Mouse (Mus musculus) forebrain, embryonic 13.5 days (tissue): ENCODE data around the gene Elf2. TPM values are rescaled to one million over a fixed set of nuclear protein-coding genes. Genes with fewer than 3 reads are reported as not detected.

Experiments used
- ATAC-seq: fragments of 200-750 bp; cut with Nextera tagmentation; 2 replicates; pipeline ENCODE4 v1.8.0; 2017
- H3K27ac ChIP-seq: fragments of 300-500 bp; sonication (generic); 2 replicates; pipeline ENCODE4 v1.5.1; 2015; ENCODE audit warnings: inconsistent platforms, mild to moderate bottlenecking, moderate library complexity
- H3K27me3 ChIP-seq: fragments of 300-500 bp; sonication (generic); 2 replicates; pipeline ENCODE4 v1.6.1; 2015; ENCODE audit warnings: mild to moderate bottlenecking, inconsistent platforms
- H3K36me3 ChIP-seq: fragments of 300-500 bp; sonication (generic); 2 replicates; pipeline ENCODE4 v1.6.1; 2015; ENCODE audit warnings: mild to moderate bottlenecking, inconsistent platforms; ENCODE audit not compliant: poor library complexity, severe bottlenecking
- H3K4me1 ChIP-seq: fragments of 300-500 bp; sonication (generic); 2 replicates; pipeline ENCODE4 v1.6.1; 2015; ENCODE audit warnings: inconsistent platforms
- H3K4me2 ChIP-seq: fragments of 300-500 bp; sonication (generic); 2 replicates; pipeline ENCODE4 v1.6.1; 2015; ENCODE audit warnings: inconsistent platforms, mild to moderate bottlenecking, moderate library complexity
- H3K4me3 ChIP-seq: fragments of 300-500 bp; sonication (generic); 2 replicates; pipeline ENCODE4 v1.5.1; 2015; ENCODE audit warnings: mild to moderate bottlenecking, inconsistent platforms
- H3K9ac ChIP-seq: fragments of 300-500 bp; sonication (generic); 2 replicates; pipeline ENCODE4 v1.6.1; 2015; ENCODE audit warnings: mild to moderate bottlenecking, inconsistent platforms
- H3K9me3 ChIP-seq: fragments of 300-500 bp; sonication (generic); replicated peaks from 2 replicates; pipeline ENCODE4 v1.6.1; 2016; ENCODE audit warnings: inconsistent platforms
- WGBS: fragments of 180-500 bp; shearing (Covaris S2); methylation state at CpG from one replicate; pipeline ENCODE4 v1.1.7; 2015; 5-methylcytosine and 5-hydroxymethylcytosine counted together
- polyA plus RNA-seq: library from polyadenylated mRNA; unstranded; fragments of >200 nt; fragmentation: Nextera tagmentation; extraction: Ambion mirVana; gene quantifications from 2 replicates; pipeline ENCODE4 v1.2.1, GENCODE M21; 2015

Gene Elf2
- polyA plus RNA-seq, 1 experiment from 2014 or later: 60.1 TPM

DNA sequence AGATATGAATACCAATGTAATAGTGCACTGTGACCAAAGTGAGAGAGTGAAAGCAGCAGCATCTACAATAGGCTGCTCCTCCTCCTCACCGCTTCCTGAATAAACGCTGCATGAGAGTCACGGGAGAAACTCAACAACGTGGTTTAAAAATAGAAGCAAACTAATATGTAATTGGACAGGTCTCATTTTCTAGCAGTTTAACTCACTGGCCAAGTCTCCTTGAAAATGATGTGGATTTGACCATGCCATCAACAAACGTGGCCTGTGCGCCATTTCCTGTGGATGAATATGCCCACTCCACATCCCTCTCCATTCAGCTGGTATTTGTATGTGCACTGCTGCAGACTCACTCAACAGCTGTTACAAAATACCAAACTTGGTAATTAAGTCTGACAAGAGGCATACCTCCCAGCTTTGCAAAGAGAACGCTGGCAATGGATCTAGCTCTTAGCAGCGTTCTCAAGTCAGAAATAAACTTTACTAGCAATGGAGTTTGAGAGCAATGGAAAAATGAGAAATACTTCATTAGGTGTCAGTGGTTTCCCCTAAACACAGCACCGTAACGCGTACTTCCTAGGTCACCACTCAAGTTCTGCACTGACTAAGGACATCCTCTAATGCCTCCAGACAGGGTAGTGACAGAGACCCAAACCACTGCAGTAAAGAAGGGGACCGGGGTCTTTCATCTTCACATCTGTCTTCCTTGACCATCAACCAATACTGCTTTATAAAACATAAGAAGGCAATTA is 70.2 kb downstream of the Elf2 start:
- Histone ChIP-seq H3K4me2 (no peak overlapping the region), H3K36me3 (peaks cover 7% of the 10 kb centered on the region), H3K9ac (no peak overlapping the region), H3K27ac (no peak overlapping the region), H3K9me3 (no peaks in the 10 kb centered on the region), H3K4me3 (no peak overlapping the region), H3K27me3 (no peaks in the 10 kb centered on the region), H3K4me1 (peaks cover 11% of the 10 kb centered on the region)
- 86% methylated on average over 12 of the region's 12 CpGs for WGBS
- no peak for ATAC-seq

- no peak overlapping the region for H3K27ac ChIP-seq
- no peak overlapping the region for H3K9ac ChIP-seq
- H3K4me2 ChIP-seq: no peak overlapping the region
- no peak for ATAC-seq
- H3K27me3 ChIP-seq: no peaks in the 10 kb centered on the region
- WGBS: 91% methylated on average over 12 of the region's 12 CpGs
- H3K4me1 ChIP-seq: 0 out of 2 replicates have a peak, but pooled peaks cover 5% of the 10 kb centered on the region
- H3K4me3 ChIP-seq: no peak overlapping the region
- H3K36me3 ChIP-seq: peaks cover 24% of the 10 kb centered on the region
- H3K9me3 ChIP-seq: no peaks in the 10 kb centered on the region
These were observed 72.0 kb downstream of the Elf2 start for GRCm38 (mm10) chr3:51268434-51268833.

GRCm38 (mm10) chr3:51262942-51263341 is 77.5 kb downstream of the Elf2 start:
- H3K4me1 ChIP-seq: no peaks in the 10 kb centered on the region
- no peaks in the 10 kb centered on the region for H3K9me3 ChIP-seq
- no peak overlapping the region for H3K4me2 ChIP-seq
- no peaks in the 10 kb centered on the region for H3K27me3 ChIP-seq
- 89% methylated on average over 7 of the region's 8 CpGs for WGBS
- peaks cover 75% of the 10 kb centered on the region for H3K36me3 ChIP-seq
- no peak overlapping the region for H3K4me3 ChIP-seq
- H3K27ac ChIP-seq: no peak overlapping the region
- ATAC-seq: no peak
- H3K9ac ChIP-seq: no peak overlapping the region

GRCm38 (mm10) chr3:51258070-51258469 is 82.4 kb downstream of the Elf2 start:
- no peaks in the 10 kb centered on the region for H3K27me3 ChIP-seq
- no peak for ATAC-seq
- 93% methylated on average over 5 of the region's 5 CpGs for WGBS
- no peaks in the 10 kb centered on the region for H3K4me1 ChIP-seq
- no peaks in the 10 kb centered on the region for H3K9me3 ChIP-seq
- no peak overlapping the region for H3K9ac ChIP-seq
- peaks cover 91% of the 10 kb centered on the region for H3K36me3 ChIP-seq
- no peak overlapping the region for H3K4me3 ChIP-seq
- H3K4me2 ChIP-seq: no peak overlapping the region
- H3K27ac ChIP-seq: no peak overlapping the region

GRCm38 (mm10) chr3:51256450-51256849 is 84.0 kb downstream of the Elf2 start:
- no peaks in the 10 kb centered on the region for H3K9me3 ChIP-seq
- 90% methylated on average over 12 of the region's 12 CpGs for WGBS
- ATAC-seq: no peak
- H3K4me2 ChIP-seq: no peak overlapping the region
- no peak overlapping the region for H3K4me3 ChIP-seq
- no peaks in the 10 kb centered on the region for H3K27me3 ChIP-seq
- H3K27ac ChIP-seq: no peak overlapping the region
- no peaks in the 10 kb centered on the region for H3K4me1 ChIP-seq
- peaks cover 90% of the 10 kb centered on the region for H3K36me3 ChIP-seq
- H3K9ac ChIP-seq: no peak overlapping the region

GRCm38 (mm10) chr3:51254784-51255183 is 85.7 kb downstream of the Elf2 start:
- H3K9me3 ChIP-seq: no peaks in the 10 kb centered on the region
- H3K27me3 ChIP-seq: no peaks in the 10 kb centered on the region
- no peak overlapping the region for H3K27ac ChIP-seq
- no peaks in the 10 kb centered on the region for H3K4me1 ChIP-seq
- WGBS: 92% methylated on average over 7 of the region's 7 CpGs
- H3K9ac ChIP-seq: no peak overlapping the region
- ATAC-seq: no peak
- peaks cover 87% of the 10 kb centered on the region for H3K36me3 ChIP-seq
- no peak overlapping the region for H3K4me2 ChIP-seq
- H3K4me3 ChIP-seq: no peak overlapping the region

DNA sequence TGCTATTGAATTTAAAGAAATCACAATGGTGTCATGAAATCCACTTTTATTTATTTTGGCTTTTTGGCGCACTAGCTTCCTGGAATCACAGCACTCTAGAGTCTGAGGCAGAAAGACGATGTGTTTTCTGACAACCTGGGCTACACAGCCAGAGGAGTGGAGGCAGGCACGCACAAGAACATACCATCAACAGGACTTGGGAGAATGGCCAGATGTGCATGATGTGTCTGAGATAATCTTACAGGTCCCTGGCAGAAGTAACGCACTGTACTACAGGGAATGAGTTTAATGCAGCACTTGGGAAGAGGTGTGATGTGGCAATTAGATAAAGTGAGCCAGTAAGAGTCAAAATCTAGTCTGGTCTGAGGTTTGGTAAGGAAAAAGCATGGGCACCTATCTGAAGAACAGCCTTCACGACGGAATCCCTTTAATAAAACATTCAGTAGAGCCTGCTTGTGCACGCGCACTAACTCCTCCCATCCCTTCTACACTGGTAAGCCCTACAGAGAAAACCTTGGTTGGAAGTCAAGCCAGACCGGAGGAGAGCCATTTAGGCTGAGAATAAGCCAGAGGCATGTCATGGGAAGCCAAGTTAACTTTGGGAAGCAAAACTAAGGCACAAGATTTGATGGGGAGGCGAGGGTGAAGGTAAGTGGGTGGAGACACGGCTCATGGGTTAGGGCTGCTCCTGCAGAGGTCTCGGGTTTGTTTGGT is 87.6 kb downstream of the Elf2 start:
- no peak overlapping the region for H3K4me2 ChIP-seq
- H3K4me1 ChIP-seq: no peaks in the 10 kb centered on the region
- no peak overlapping the region for H3K4me3 ChIP-seq
- no peaks in the 10 kb centered on the region for H3K27me3 ChIP-seq
- no peaks in the 10 kb centered on the region for H3K9me3 ChIP-seq
- H3K36me3 ChIP-seq: peaks cover 82% of the 10 kb centered on the region
- H3K9ac ChIP-seq: no peak overlapping the region
- WGBS: 93% methylated on average over 12 of the region's 12 CpGs
- no peak for ATAC-seq
- no peak overlapping the region for H3K27ac ChIP-seq

- WGBS: 100% methylated on average over 1 of the region's 1 CpGs
- Histone ChIP-seq H3K9me3 (no peaks in the 10 kb centered on the region), H3K4me2 (no peak overlapping the region), H3K36me3 (peaks cover 79% of the 10 kb centered on the region), H3K4me1 (no peaks in the 10 kb centered on the region), H3K27ac (no peak overlapping the region), H3K9ac (no peak overlapping the region), H3K4me3 (no peak overlapping the region), H3K27me3 (no peaks in the 10 kb centered on the region)
- no peak for ATAC-seq
These were observed 88.2 kb downstream of the Elf2 start for GRCm38 (mm10) chr3:51252223-51252622.

GRCm38 (mm10) chr3:51251057-51251456 is 89.4 kb downstream of the Elf2 start:
- Histone ChIP-seq H3K27ac (no peak overlapping the region), H3K36me3 (peaks cover 72% of the 10 kb centered on the region), H3K4me1 (no peaks in the 10 kb centered on the region), H3K9me3 (no peaks in the 10 kb centered on the region), H3K27me3 (no peaks in the 10 kb centered on the region), H3K4me3 (no peak overlapping the region), H3K4me2 (no peak overlapping the region), H3K9ac (no peak overlapping the region)
- WGBS: 87% methylated on average over 5 of the region's 5 CpGs
- ATAC-seq: no peak

DNA sequence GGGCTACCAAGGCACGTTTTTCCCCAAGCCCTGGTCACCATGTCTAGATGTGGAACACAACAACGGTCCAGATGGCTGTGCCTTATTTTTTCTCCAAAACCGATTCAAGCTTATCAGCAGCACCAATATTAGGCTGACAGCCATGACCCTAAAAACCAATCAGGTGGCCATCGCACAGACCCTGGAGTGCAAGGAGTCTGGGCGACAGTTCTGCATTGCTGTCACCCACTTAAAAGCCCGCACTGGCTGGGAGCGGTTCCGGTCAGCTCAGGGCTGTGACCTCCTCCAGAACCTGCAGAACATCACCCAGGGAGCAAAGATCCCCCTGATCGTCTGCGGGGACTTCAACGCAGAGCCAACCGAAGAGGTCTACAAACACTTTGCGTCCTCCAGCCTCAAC is 90.6 kb downstream of the Elf2 start:
- WGBS: 95% methylated on average over 13 of the region's 13 CpGs
- Histone ChIP-seq H3K36me3 (peaks cover 67% of the 10 kb centered on the region), H3K9me3 (no peaks in the 10 kb centered on the region), H3K4me3 (no peak overlapping the region), H3K4me1 (no peaks in the 10 kb centered on the region), H3K9ac (no peak overlapping the region), H3K27ac (no peak overlapping the region), H3K27me3 (no peaks in the 10 kb centered on the region), H3K4me2 (no peak overlapping the region)
- ATAC-seq: no peak

GRCm38 (mm10) chr3:51249460-51249859 is 91.0 kb downstream of the Elf2 start:
- Histone ChIP-seq H3K9me3 (no peaks in the 10 kb centered on the region), H3K27ac (no peak overlapping the region), H3K27me3 (no peaks in the 10 kb centered on the region), H3K4me1 (no peaks in the 10 kb centered on the region), H3K9ac (no peak overlapping the region), H3K4me3 (no peak overlapping the region), H3K4me2 (no peak overlapping the region), H3K36me3 (peaks cover 64% of the 10 kb centered on the region)
- WGBS: 91% methylated on average over 11 of the region's 11 CpGs
- no peak for ATAC-seq

DNA sequence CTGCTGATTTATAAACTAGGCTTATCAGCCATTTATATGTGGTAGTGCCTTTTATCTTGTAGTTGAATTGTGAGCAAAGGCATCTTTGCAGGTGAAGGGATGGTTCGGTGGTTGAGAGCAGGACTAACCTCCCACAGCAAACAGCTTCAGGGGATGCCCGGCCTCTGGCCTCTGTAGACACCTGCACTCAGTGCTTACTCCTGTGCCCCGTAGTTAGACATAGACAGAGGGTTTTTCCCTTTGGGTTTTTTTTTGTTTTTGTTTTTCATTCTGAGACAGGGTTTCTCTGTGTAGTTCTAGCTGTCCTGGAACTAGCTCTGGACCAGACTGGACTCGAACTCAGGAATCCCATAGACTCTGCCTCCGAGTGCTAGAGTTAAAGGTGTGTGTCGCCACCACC is 91.9 kb downstream of the Elf2 start:
- no peaks in the 10 kb centered on the region for H3K9me3 ChIP-seq
- H3K4me1 ChIP-seq: no peaks in the 10 kb centered on the region
- no peak overlapping the region for H3K4me2 ChIP-seq
- H3K27me3 ChIP-seq: no peaks in the 10 kb centered on the region
- no peak overlapping the region for H3K9ac ChIP-seq
- 94% methylated on average over 6 of the region's 6 CpGs for WGBS
- H3K4me3 ChIP-seq: no peak overlapping the region
- ATAC-seq: no peak
- H3K36me3 ChIP-seq: peaks cover 56% of the 10 kb centered on the region
- H3K27ac ChIP-seq: no peak overlapping the region
